Mouse (Mus musculus) megakaryocyte-erythroid progenitor cell, adult 5 weeks (primary cell): ENCODE measurements around the gene Olfr194. TPM values are rescaled to one million over a fixed set of nuclear protein-coding genes. Genes with fewer than 3 reads are reported as not detected.

Experiments used
- polyA plus RNA-seq: library from polyadenylated mRNA; stranded (reverse); fragments of >175 nt; gene quantifications from 2 replicates; pipeline ENCODE4 v1.2.3, GENCODE M21; 2012

Gene Olfr194
- not detected in 2 replicates for polyA plus RNA-seq

GRCm38 (mm10) chr16:59120969-59121368 is at the start of gene Olfr194:
TSS of gene Olfr194 (minus strand) at chr16:59121069.

GRCm38 (mm10) chr16:59170354-59170753 is 49.5 kb upstream of the Olfr194 start, which contains the start of gene Olfr196:
TSS of gene Olfr196 (minus strand) at chr16:59170454.

DNA sequence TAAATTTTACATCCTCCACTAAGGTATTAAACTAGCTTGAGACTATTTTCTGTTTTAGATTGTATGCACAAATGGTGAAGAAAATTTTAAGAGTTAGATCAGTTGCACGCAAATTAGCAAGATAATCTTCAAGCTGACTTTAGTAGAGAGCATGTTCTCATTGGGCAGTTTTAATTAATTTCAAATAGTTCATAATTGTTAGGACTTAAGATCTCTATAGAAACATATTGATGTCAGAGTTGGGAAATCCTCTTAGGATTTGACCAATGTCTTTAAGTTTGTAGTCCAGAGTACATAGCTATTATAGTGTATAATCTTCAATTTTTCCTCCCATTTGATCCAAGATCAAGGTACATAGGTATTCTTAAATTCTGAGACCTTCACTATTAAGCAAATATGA is 25.9 kb upstream of the Olfr194 start, which contains the start of gene Olfr195:
Olfr195 (plus strand) TSS at position 301 of the 400 bp plus-strand sequence.

GRCm38 (mm10) chr16:59111781-59112180 is 9.1 kb downstream of the Olfr194 start, which contains the start of gene Olfr193:
TSS of gene Olfr193 (minus strand) at chr16:59111881.

GRCm38 (mm10) chr16:59089722-59090121 is 31.1 kb downstream of the Olfr194 start, which contains the start of gene Olfr191:
TSS of gene Olfr191 (minus strand) at chr16:59089822.

DNA sequence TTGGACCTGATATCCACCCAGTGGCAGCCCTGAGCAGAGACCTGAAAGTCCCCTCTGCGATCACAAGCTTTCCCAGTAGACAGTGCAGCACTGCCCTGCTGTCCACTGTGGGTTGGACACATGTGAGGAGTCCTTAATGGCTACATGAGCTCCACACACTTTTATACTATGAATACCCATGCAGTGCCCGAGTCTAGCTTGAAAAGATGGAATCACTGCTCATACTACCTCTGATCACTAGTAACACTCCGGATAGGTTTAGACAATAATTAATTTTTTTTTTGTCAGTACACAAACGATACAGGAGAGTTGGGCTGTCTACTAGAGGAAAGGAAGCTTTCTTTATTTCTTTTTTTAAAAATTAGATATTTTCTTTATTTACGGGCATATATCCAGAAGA is 43.0 kb downstream of the Olfr194 start, which contains the start of gene Olfr190:
Olfr190 (minus strand) TSS at position 101 of the 400 bp plus-strand sequence.

Other genes with a start within 250 kb of the Olfr194 start
- gene Olfr177, start 246.3 kb downstream of the Olfr194 start, polyA plus RNA-seq, result not detected in 2 replicates
- not detected in 2 replicates for gene Olfr178, start 229.0 kb downstream of the Olfr194 start, polyA plus RNA-seq
- not detected in 2 replicates for gene Olfr181, start 192.3 kb downstream of the Olfr194 start, polyA plus RNA-seq
- gene Olfr180, start 191.7 kb downstream of the Olfr194 start, polyA plus RNA-seq, result not detected in 2 replicates
- 0.06 TPM in 1 of 2 replicates, not detected in the other for gene Olfr183, start 125.7 kb downstream of the Olfr194 start, polyA plus RNA-seq
- not detected in 2 replicates for gene Olfr186, start 90.8 kb downstream of the Olfr194 start, polyA plus RNA-seq
- gene Olfr187, start 81.3 kb downstream of the Olfr194 start, polyA plus RNA-seq, result not detected in 2 replicates
- gene Olfr190, start 43.1 kb downstream of the Olfr194 start, polyA plus RNA-seq, result not detected in 2 replicates
- not detected in 2 replicates for gene Olfr191, start 31.2 kb downstream of the Olfr194 start, polyA plus RNA-seq
- not detected in 2 replicates for gene Olfr193, start 9.2 kb downstream of the Olfr194 start, polyA plus RNA-seq
- gene Olfr195, start 26.0 kb upstream of the Olfr194 start, polyA plus RNA-seq, result not detected in 2 replicates
- gene Olfr196, start 49.4 kb upstream of the Olfr194 start, polyA plus RNA-seq, result not detected in 2 replicates
- not detected in 2 replicates for gene Olfr198, start 82.5 kb upstream of the Olfr194 start, polyA plus RNA-seq
- not detected in 2 replicates for gene Olfr199, start 98.7 kb upstream of the Olfr194 start, polyA plus RNA-seq
- not detected in 2 replicates for gene Olfr201, start 151.6 kb upstream of the Olfr194 start, polyA plus RNA-seq
- gene Olfr202, start 165.7 kb upstream of the Olfr194 start, polyA plus RNA-seq, result not detected in 2 replicates
- not detected in 2 replicates for gene Olfr203, start 177.8 kb upstream of the Olfr194 start, polyA plus RNA-seq
- 0.02 TPM in 1 of 2 replicates, not detected in the other for gene Olfr204, start 197.2 kb upstream of the Olfr194 start, polyA plus RNA-seq
- not detected in 2 replicates for gene Olfr205, start 210.1 kb upstream of the Olfr194 start, polyA plus RNA-seq
- gene Olfr206, start 228.2 kb upstream of the Olfr194 start, polyA plus RNA-seq, result not detected in 2 replicates
- gene Olfr209, start 242.9 kb upstream of the Olfr194 start, polyA plus RNA-seq, result not detected in 2 replicates